Mouse (Mus musculus): ENCODE results near the gene Sema5a.

Sema5a gene

GRCm38 (mm10) chr15:32247281-32247680, 2.7 kb downstream of the Sema5a start:
- no peak for DNase-seq (ENCODE audit: low spot score in 2 of 2)

- DNase-seq (ENCODE audit: low spot score in 2 of 2), result no peak
These were observed 10.2 kb downstream of the Sema5a start for GRCm38 (mm10) chr15:32254806-32255205.

- DNase-seq (ENCODE audit: low spot score in 2 of 2), result no peak
These were observed 12.7 kb downstream of the Sema5a start for GRCm38 (mm10) chr15:32257340-32257739.

- DNase-seq (ENCODE audit: low spot score in 2 of 2), result no peak
These were observed 13.3 kb downstream of the Sema5a start for GRCm38 (mm10) chr15:32257886-32258319.

GRCm38 (mm10) chr15:32259362-32260096, 14.9 kb downstream of the Sema5a start:
- no peak for DNase-seq (ENCODE audit: low spot score in 2 of 2)

- DNase-seq (ENCODE audit: low spot score in 2 of 2), result no peak
These were observed 16.3 kb downstream of the Sema5a start for GRCm38 (mm10) chr15:32260942-32261341.

GRCm38 (mm10) chr15:32263651-32264050, 19.0 kb downstream of the Sema5a start:
- no peak for DNase-seq (ENCODE audit: low spot score in 2 of 2)

GRCm38 (mm10) chr15:32264822-32265377, 20.3 kb downstream of the Sema5a start:
- no peak for DNase-seq (ENCODE audit: low spot score in 2 of 2)

- DNase-seq (ENCODE audit: low spot score in 2 of 2), result no peak
These were observed 20.8 kb downstream of the Sema5a start for GRCm38 (mm10) chr15:32265378-32265934.

- DNase-seq (ENCODE audit: low spot score in 2 of 2), result no peak
These were observed 21.7 kb downstream of the Sema5a start for GRCm38 (mm10) chr15:32266122-32266820.

- DNase-seq (ENCODE audit: low spot score in 2 of 2), result no peak
These were observed 25.5 kb downstream of the Sema5a start for GRCm38 (mm10) chr15:32270106-32270505.

GRCm38 (mm10) chr15:32273925-32274324, 29.3 kb downstream of the Sema5a start:
- no peak for DNase-seq (ENCODE audit: low spot score in 2 of 2)

- no peak for DNase-seq (ENCODE audit: low spot score in 2 of 2)
These were observed 30.4 kb downstream of the Sema5a start for GRCm38 (mm10) chr15:32275020-32275419.

GRCm38 (mm10) chr15:32278600-32278999, 34.0 kb downstream of the Sema5a start:
- no peak for DNase-seq (ENCODE audit: low spot score in 2 of 2)

- DNase-seq (ENCODE audit: low spot score in 2 of 2), result no peak
These were observed 36.8 kb downstream of the Sema5a start for GRCm38 (mm10) chr15:32281374-32281773.

GRCm38 (mm10) chr15:32284688-32285087, 40.1 kb downstream of the Sema5a start:
- DNase-seq (ENCODE audit: low spot score in 2 of 2), result no peak

- no peak for DNase-seq (ENCODE audit: low spot score in 2 of 2)
These were observed 41.7 kb downstream of the Sema5a start for GRCm38 (mm10) chr15:32286296-32286695.

GRCm38 (mm10) chr15:32288480-32288879, 43.9 kb downstream of the Sema5a start:
- DNase-seq (ENCODE audit: low spot score in 2 of 2), result no peak

- no peak for DNase-seq (ENCODE audit: low spot score in 2 of 2)
These were observed 46.4 kb downstream of the Sema5a start for GRCm38 (mm10) chr15:32291000-32291399.

GRCm38 (mm10) chr15:32296523-32296922, 51.9 kb downstream of the Sema5a start:
- DNase-seq (ENCODE audit: low spot score in 2 of 2), result no peak

GRCm38 (mm10) chr15:32297266-32297665, 52.7 kb downstream of the Sema5a start:
- no peak for DNase-seq (ENCODE audit: low spot score in 2 of 2)

GRCm38 (mm10) chr15:32298525-32298924, 53.9 kb downstream of the Sema5a start:
- no peak for DNase-seq (ENCODE audit: low spot score in 2 of 2)

GRCm38 (mm10) chr15:32300991-32301390, 56.4 kb downstream of the Sema5a start:
- no peak for DNase-seq (ENCODE audit: low spot score in 2 of 2)
